Mouse (Mus musculus) right cerebral cortex, adult 2 months (tissue): Measurements from ENCODE around the gene Agk.

Experiments used
- DNase-seq, 2 experiments: peaks; one replicate each; pipeline ENCODE4 v3.0.0; 2021 to 2022; ENCODE audit warnings: low spot score in 2 of 2

Gene Agk

DNA sequence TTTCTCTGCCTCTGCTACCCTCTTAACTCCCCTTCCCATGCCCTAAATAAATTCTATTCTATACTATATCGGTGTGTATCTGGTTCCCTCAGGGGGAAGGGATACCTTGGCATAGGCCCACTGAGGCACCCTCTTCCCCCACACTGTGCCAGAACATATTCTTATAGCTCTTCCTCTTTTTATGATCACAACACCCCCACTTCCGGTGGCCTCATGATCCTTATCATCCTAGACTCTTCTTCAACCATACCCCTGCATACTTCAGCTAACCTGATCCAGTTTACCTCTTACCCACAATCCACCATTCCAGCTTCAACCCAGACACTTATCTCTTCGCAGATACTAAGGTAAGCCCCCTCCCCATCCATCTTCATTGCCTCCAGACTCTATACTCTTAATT, 86.1 kb downstream of the Agk start:
- DNase-seq = no peak

DNA sequence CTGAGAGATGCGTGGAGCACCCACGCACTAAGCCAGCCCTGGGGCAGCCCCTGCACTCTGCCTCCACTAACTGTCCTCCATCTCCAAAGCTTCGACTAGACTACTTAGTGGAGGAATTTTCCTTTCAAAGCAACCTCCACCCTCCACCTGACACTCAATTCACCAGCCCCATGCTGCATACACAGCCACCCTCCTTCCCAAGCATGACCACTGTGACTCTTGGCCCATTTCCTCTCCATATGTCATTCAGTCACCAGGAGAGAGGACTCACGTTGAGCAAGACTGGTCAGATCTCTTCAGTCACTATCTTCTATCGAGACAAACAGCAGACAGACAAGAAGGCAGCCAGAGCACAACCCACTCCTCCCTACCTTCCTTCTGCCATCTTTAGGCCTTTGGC, 88.1 kb downstream of the Agk start:
- DNase-seq = no peak

DNA sequence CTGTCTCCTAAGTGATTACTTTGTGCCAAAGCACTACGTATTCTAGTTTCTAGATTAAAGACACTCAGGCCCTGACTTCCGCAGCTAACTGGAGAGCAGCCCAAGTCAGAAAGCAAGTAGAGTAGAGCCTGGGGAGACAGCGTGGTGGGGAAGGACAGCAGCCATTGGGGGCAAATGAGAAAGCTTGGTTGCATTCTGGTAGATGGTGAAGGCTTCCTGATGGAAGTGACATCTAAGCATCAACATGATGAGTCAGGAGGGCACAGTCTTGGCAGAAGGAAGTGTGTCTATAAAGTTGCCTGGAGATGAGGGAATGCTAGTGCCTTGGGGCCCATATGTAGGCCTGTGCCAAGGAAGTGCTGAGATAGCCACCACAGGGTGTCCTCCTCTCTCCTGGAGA, 88.6 kb downstream of the Agk start:
- no peak for DNase-seq

DNA sequence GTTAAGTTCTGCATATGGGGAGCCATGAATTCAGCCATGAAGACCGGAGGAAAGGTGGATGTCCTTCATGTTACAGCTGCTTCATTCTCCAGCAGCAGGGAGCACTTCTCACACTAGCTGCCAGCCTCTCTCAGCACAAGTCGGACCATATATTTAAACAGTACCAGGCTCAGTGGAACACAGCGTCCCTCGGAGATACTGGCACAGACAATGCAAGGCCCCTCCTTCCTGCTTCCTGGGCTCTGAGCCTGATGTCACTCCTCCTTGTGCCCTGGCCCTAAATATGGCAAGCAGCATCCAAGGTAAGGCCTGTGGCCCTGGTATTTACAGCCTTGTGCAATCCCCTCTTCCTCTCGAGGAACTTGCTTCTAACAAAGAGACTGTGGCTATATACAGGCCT, 90.8 kb downstream of the Agk start:
- DNase-seq = no peak

DNA sequence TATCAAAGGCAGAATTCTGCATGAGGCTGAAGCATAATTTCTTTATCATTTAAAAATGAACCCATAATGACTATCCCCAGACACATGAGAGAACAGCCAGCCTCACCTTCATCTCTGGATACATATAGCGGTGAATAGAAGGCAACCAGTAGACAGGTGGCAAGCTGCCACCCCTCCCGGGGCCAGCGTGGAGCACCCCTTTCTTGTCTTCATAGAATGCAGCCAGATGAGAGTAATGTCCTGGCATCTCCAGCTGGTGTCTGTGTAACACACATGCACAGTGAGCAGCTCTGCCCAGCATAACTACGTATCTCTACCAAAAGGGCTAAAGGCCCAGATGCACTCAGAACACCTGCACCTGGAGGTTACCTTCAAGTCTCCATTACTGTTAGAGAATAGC, 93.4 kb downstream of the Agk start:
- no peak for DNase-seq

DNA sequence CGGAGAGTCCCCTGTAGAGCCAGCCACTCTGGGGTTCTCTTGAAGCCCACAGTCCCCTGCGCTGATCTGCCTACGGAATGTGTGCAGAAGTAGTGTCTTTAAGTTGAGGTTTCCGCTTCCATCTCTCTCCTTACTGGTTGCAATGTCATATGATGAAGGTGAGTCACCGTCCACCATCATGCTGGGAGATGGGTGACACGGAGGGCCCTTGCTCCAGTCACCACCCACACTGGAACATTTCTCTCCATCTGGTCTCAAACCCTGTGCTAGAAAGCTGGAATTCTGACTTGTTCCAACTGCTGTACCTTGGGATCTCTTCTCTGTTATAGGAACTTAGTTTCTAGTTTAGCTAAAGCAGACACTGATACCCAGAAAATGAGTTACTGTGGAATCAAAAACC, 96.1 kb downstream of the Agk start:
- no peak for DNase-seq

DNA sequence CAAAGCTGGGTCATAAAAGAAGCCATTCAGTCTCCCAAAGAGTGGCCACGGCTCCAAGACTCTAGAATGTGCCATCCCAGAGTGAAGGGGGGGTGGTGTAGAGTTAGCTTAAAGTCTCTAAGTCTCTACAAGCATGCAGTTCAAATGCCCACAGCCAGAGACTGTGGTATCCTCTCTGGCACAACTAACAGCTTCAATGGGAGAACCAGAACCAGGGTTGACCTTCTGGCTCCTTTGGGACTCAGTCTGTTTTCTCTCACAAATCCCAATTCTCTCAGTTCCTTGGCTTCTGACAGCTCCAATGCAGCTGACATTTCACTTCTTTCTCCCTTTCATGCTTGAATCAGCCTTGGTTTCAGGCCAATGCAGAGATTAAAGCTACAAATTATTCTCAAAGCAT, 98.0 kb downstream of the Agk start:
- DNase-seq = no peak

DNA sequence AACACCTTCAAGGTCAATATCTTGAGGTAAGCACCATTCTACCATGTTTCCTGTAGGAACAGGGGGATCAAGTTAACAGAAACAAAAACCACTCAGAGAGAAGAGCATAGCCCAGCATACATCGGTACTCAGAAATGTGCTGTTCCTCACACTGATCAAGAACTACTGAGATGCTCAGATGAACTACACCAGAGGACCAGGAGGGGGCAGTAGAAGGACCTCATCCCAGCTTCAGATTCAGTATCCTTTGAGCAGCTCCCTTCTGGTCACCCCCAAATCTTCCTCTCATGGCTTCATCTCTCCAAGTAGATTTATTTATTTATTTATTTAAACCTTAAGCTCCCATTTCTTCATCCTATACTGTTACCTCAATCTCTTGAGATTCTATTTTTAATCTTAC, 98.8 kb downstream of the Agk start:
- peak in 1 of 2 experiments; percentile 61 for DNase-seq

DNA sequence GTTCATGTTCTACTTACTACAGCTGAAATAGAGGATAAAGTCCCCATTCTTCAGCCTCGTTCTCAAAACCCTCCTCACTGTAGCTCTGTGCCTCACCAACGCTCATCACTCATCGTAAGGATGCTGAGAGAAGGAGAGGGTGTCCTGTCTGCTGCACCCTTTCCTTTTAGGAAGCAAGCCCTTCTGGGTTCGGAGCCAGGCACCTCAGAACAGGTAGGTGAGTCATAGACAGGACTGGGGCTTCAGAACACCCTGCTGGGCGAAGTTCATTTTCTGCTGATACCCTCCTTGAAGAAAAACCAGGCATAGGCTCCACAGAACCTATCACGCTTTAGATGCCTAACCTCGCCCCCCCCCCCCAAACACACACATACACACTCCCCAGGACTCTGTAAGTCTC, 102.5 kb downstream of the Agk start:
- DNase-seq = no peak

DNA sequence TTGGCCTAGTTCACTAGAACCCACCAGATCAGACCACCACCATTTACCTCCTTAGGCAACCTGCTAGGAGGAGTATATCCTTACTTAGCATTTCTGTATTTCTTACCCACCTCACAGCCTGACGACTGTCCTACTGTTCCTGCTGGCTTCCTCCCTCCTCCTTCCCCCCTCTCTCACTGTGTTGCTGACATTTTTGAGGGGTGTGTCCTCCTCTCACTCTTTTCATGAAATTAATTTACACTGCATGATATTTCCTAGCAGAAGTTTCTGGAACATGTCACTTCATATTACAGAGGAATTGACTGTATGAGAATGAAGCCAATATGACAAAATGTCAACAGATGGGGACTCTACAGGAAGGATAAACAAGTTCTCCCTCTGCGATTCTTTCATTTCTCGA, 103.7 kb downstream of the Agk start:
- no peak for DNase-seq

DNA sequence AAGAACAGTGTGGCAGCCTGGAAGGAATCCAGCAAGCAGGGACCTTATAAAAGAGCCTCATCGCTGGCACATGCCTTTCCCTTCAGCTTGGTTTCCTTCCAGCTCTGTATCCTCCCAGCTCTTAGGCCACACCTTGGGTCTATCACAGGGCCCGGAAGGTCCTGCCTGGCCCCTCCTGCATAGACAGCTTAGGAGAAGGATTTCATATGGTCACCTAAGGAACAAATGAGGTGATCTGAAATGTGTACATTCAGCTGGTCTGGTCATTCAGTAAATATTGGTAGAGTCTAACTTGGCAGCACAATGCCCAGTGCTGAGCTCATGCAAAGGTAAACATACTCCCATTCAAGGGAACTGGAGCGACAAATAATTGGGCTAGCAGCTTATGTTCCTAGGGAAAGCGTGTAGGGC, 104.6 kb downstream of the Agk start:
- DNase-seq = no peak

DNA sequence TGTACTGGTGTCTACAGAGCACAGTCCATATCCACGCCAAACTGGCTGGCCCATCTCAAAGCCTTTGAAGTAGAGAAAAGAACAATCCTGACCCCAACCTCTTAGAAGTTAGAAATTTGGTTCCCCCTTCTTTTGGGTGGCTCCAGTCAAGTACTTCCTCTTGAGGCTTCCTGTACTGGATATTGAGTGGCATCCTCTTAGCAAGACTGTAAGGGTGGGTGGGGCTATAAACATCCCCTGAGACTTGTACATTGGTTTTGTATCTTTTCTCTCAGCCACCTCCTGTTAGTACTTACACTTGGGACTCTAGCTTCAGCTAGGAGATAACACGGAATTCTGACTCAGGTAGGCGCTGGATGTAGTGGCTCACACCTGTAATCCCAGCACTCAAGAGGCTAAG, 105.3 kb downstream of the Agk start:
- DNase-seq = no peak

DNA sequence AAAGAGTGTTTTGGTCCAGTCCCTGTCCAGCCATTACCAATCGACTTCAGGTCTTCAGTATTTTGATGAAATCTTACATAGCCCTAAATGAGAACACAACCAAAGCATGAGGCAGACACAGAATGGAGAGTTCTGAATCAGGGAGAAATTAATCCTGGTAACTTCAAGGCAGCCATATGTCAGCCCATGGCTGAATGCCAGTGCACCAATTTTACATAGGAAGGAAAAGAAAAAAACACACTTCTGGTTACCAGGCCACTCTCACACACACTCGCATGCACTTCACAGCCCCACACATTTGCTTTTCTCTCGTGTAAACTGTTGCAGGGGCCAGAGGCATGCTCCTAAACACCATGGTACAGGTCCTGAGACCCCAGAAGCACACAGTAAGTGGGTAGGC, 105.9 kb downstream of the Agk start:
- peak in 1 of 2 experiments; percentile 54 for DNase-seq

DNA sequence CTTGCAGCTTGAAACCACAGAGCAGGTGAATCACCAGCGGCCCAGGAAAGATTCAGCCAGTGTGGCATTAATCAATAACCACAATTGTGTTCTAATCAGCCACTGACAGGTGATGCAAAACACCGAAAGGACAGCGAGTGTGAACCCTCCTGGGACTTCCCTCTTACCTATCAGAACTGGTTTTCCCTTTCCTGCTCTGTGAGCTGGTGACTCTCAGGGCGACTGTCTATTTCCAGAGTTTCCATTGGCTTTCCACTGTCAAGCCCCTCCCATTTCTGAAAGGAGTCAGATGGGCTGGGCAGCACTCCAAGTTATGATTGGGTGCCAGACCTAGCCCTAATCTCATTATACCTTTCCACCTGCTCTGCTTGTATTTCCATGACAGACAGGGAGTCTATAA, 106.4 kb downstream of the Agk start:
- no peak for DNase-seq

DNA sequence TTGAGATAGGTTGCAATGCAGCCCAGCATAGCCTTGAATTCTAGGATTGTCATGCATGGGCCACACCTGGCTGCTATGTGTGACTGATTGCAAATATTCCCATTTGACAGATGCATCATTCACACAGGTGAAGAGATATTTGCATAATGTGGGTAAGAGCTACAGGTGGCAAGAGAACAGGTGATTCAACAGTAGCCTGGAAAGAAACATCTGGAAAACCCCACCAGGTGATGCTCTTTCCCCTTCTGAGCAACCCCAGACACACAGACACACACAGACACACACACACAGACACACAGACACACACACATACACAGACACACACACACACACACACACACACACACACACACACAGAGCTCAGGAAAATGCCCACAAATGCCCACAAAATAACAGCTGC, 106.8 kb downstream of the Agk start:
- no peak for DNase-seq

DNA sequence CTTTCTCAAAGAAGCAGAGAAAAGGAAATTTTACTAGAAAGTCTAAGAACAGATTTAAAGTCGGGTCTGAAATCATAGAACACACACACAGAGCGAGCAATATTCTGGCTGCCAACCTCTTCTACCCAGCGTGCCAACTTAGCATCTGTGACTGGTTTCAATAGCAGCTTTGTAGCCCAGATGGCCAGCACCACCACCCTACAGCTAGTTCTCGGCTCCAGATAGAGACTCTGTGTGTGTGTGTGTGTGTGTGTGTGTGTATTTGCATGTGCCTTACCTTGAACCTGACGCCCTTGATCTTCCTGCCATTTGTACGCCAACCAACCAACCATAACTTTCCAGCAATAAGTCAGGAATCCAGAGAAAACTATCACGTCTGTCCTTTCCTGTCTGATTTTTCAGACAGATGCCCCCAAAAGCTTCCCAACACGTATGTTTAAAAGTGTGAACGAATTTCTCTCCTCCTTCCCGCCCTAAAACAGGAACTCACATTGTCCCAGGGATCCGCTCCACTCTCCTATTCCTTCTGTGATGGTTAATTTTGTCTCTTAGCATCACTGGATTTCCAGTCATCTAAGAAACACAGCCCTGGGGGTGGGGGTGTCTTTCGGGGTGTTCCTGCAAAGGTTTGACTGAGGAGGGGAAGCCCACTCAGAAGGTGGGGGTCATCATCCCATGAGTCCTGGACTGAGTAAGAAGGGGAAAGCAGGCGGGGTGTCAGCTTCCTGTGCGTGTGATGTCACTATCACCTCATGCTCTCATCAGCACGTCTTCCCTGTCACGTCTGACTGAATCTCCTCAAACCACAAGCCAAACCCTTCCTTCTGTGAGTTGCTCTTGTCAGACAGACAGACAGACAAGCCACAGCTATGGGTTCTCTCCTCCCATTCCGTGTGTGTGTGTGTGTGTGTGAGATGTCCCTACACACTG, 107.6 kb downstream of the Agk start:
- peak; percentile 65 to 66 for DNase-seq

DNA sequence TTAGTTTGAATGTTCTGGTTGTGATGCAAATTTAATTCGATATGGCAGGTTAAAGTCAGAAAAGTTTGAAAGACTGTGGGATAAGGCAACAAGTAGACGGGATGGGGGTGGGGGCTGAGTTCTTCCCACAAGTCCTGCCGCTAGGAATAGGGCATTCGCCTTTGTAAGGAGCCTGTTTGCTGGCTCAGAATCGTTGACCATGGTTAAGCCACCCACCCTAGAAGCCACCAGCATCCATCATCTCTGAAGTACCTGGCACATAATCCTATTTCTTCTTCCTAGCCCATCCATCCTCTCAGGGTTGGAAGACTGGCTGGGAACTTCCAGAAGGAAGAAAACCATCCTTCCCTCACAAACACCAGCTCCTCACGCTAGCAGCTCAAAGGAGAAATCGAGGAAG, 109.7 kb downstream of the Agk start:
- DNase-seq = no peak

DNA sequence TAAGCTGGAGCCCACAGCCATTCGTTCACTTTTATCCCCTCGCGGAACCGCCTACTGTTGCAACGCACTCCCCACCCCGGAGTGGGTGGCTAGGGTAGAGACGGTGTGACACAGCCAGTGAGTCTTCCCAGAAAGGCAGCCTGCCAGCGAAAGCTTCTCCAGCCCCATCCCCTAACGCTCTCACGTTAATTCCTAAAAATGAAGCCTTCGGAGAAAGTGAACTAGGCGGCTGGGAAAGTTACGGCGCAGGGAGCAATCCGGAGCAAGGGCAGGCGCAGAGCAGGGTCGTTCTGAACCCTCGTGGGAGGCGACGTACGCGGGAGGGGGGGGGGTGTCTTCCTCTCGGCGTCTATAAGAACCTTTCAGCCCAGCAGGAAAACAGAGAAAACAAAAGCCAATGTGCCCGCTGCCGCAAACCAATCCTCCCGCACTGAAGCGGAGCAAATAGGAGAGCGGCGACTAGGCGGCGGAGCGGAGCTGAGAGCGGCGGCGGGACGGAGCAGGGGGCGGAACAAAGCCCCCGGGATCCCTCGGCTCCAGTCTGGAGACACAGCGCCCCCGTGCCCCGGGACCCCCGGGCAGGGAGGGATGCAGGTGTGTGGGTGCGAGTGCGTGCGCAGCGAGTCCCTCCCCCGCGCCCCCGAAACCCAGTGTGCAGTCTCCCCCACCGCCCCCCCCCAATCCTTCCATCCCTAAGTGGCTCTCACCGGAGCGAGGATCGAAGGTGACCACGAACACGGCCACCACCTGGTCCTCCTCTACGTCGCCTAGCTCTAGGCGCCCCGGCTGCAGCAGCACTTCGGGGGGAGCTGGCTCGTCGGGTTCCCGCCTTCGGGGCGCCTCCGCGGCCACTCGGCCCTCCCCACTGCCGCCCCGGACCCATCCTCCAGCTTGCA, 110.4 kb downstream of the Agk start:
- DNase-seq = peak; percentile 75 to 83

DNA sequence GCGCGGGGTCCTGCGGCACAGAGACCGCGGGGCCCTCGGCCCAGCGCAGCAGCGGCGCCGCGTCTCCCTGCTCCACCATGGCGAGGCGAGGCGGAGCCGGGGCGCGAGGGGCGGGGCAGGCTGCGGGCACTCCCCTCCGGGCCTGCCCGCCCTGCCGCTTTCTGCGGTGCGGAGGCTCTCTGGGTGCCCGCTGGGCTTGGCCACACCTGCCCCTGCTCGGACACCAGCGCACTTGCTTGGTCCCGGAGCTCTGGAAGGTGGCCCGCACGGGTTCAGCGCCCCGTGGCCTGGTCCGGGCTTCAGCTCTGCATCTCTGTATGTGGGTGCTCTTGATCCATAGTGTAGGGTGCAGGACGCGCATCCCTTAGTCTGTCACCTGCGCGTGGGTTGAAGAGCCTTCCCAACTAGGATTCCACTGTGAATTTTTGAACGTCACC, 111.1 kb downstream of the Agk start, which contains the start of gene E330009J07Rik:
Gene E330009J07Rik, minus strand, starts transcription at position 89 of the 437 bp plus-strand sequence.
- DNase-seq = peak; percentile 78 to 83

DNA sequence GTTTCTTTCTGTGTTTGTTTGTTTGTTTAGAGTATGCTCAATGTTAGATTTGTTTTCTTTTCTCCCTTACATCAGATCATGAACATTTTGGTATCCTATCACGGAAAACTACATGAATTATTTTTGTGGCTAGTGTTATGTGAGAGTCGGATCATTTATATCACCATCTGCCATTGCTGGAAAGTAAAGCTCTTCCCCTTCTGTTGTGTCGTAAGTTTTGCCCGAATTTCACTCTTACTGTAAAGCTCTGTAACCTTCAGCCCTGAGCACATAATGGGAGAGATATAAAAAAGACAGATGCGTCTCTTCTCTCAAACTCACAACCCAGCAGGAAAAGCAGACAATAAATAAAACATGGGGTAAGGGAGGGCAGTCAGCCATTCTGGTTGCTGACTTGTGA, 114.0 kb downstream of the Agk start, which contains the start of gene Wee2:
Gene Wee2, plus strand, starts transcription at position 153 of the 400 bp plus-strand sequence.
- DNase-seq = no peak

DNA sequence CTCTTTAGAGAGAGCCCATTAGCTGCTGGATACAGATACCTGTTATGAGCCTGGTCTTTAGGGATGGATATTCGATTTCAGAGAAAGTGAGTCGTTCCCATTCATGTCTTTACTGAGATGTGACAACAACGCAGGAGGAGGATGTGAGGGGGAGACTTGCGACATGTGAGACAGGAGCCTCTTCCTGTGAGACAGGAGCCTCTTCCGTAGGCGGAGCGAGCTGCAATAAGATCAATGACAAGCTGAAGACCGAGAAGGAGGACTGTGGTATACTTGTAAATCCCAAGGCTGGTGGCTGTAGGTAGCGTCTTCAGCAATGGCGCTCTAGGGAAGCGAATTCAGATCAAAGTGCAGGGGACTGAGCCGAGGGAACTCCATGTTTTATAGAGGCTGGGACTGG, 114.8 kb downstream of the Agk start:
- DNase-seq = no peak

DNA sequence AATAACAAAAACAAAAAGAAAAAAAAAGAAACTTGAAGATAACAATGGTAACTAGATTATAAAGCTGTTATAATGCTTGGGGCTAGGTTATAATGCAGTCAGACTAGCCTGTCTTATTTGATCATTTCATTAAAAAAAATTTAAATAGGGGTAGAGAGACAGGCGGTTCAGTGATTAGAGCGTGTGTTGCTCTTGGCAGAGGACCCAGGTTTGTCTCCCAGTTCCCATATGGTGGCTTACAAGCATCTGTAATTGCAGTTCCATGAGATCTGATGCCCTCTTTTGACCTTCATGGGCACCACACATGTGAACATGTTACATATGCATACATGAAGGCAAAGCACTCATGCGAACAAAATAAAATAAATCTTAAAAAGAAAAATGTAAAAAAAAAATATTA, 116.3 kb downstream of the Agk start:
- DNase-seq = no peak

DNA sequence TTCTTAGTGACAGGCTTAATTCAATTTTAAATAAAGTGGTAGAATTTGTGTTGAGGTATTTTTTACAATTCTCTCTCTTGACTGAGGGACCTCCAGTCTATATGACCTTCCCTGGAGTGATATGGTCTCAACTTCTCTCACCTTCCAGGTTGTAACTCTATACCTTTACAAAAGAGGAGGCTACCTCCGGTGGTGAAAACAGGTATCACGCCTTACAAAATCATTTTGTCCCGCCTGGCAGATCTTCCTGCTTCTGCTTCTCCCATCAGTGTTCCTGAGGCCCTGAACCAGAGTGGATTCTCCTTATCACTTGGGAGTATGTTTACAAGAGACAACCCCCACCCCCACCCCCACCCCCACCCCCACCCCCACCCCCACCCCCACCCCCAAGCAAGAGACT, 116.8 kb downstream of the Agk start:
- DNase-seq = no peak
